Mouse (Mus musculus) kidney, postnatal 36 days (tissue): Measurements from ENCODE around the gene Egf.

Experiments
- DNase-seq, 2 experiments: peaks; one replicate each; pipeline ENCODE4 v3.0.0; 2021 to 2022; ENCODE audit warnings: mixed read lengths in 2 of 2

Gene Egf

DNA sequence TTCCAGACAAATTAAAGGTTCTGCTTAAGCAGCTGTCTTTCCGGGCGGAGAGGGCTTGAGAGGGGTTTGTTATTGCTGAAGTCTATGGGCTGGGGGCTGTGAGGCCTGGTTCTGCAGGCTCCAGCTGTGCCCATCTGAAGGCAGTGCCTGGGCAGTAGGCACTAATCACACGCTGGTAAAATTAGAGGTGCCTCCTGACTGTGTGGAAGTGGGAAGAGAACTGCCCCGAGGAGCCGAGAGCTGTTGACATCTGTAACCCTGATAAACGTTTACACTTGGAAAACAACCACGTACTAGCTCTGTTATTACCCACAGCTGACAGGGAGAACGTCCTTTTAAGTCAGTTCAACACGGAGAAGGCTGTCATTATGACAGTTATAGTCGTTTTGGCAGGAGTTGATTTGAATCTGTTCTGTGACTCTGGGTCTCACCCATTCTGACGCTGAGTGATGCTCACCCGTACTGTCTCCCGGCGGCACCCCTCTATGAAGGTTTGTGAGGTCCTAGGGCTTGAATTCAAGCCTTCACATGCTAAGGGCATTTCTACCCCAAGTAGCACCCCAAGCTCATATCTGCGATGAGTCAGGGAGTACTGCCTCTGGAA, 40.5 kb downstream of the Egf start:
- DNase-seq: no peak

DNA sequence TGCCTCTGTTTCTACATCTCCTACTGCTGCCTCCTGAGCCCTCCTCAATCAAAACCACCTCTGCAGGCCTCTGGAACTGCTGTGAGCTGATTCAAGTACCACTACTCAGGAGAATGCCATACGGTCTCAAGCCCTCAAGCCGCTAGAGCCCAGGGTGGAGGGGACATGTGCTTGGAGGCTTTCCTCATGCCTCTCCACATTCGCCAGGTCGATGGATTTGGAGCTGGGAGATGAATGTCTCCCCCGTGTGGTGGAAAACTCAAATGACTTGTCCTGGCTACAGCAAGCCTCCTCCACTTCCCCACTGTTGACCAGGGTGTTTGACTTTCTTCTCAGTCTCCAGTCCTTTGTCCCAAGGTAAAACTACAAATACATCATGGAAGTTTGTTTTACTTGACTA, 47.0 kb downstream of the Egf start:
- peak; percentile 35 to 71 for DNase-seq

DNA sequence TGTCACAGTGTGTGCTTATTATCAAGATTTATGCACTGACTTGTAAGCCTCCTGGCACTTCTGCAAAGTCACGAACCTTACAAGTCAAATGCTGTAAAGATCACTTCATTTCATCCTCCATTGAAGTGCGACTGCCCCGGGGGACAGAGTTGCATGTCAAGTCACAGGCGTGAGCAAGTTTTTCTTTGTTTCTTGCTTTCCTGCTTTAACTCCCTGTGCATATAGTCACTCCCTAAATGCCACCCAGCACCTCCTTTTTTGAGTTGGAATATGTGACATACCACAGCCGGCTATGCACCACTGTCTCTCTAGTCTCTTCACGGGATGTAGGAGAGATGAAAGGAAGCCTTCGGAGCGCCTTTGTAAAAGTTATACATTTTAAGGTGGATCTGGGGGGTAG, 56.2 kb downstream of the Egf start:
- DNase-seq: no peak

DNA sequence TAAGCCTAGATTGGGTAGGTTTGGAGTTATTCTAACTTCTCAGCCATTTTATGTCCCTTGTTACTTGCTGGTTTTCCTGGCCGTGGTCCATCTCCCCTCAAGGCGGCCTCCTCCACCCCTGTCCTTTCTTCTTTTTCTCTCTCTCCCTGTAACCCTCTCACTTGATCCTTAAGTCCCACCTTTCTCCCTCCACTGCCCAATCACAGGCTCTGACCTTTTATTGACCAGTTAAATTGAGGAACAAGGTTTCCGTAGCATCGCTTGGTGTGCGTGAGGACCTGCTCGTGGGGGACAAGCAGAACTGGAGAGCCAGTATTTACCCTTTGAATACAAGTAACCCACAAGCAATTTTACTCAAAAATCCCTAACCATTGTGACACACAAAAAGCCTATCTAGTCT, 56.8 kb downstream of the Egf start:
- no peak for DNase-seq

DNA sequence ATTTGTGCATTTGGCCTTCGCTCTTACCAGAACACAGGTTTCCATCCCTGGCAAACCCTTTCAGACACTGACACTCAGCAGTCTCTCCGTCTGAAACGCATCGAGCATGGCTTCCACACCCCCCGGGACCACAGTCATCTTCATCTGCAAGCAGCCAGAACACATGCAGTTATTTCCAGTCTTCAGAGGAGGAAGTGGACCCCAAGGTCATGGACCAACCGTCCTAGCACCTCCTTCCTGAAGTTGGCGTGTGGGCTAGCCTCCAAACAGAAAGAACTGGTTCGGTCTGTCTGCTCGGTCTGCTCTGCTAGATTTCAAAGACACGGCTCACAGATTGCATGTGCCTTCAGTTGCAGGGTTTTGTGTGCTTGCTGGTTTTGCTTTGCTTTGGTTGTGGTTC, 57.4 kb downstream of the Egf start:
- no peak for DNase-seq

DNA sequence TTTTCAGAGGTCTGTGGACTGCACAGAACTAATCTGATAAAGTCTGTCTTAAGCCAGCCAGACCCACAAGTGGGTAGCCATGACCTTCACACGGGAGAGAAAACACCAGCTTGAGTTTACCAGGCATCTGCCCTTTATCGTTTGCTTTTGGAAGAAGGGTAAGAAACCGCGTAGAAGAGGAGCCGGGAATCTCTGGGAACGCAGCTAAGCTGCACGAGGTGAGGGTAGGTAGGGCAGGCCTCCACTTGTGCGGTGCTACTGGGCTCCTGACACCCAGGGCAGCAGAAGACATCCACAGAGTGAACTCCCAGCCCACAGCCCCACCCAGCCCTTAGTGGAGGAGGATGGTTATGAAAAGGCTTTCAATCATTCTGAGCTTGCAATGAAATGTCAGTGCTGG, 59.2 kb downstream of the Egf start:
- no peak for DNase-seq

DNA sequence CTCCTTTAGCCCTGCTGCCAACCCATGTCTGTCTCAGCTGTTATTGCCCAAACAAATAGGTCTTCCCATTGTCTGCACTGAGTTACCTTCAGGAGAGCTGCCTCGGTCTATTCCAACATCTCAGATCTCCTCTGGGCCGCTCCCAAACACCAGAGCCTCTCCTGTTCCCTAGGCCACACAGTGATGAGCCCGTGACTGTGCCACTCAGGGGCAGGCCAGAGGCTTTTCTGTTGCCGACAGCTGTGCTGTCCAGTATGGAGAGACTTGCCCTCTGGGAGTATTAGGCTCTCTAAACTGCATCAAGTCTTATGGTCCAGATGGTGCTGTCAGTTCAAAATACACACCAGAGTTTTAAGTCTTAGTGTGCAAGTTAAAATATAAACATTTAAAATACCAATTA, 61.5 kb downstream of the Egf start:
- no peak for DNase-seq

DNA sequence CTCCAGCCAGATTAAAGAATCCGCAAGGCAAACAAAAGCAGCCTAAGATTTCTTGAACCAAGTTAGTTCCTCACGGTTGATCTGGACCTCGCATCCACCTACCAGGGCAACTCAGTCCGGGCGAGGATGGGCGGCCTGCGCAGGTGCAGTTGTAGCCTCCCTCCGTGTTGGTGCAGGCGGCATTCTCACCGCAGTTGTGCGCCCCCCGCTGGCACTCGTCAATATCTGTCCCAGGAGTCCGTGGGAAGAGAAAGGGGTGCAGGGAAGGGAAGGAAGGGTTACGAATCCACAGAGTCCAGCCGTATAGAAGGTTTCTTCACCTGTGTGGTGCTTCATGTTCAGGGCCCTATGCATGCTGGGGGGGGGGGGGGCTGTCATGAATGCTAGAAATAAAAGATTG, 62.3 kb downstream of the Egf start:
- no peak for DNase-seq

DNA sequence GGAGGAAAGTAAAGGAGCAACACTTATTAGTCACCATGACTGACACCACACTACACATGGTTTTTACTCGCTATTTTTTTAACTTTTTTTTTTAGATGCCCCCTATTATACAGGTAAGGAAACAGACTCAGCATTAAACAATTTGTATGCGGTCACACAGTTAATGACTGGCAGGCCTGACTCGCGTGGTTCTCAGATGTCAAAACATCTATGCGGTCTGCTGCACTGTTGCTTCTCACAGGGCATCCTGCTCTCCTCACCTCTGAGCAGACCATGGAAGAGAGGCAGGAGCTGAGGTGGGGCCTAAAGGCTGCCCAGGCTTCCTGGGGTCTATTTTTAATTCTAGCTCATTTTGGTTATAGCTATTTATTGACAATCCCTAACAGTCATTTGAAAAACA, 67.7 kb downstream of the Egf start:
- no peak for DNase-seq

DNA sequence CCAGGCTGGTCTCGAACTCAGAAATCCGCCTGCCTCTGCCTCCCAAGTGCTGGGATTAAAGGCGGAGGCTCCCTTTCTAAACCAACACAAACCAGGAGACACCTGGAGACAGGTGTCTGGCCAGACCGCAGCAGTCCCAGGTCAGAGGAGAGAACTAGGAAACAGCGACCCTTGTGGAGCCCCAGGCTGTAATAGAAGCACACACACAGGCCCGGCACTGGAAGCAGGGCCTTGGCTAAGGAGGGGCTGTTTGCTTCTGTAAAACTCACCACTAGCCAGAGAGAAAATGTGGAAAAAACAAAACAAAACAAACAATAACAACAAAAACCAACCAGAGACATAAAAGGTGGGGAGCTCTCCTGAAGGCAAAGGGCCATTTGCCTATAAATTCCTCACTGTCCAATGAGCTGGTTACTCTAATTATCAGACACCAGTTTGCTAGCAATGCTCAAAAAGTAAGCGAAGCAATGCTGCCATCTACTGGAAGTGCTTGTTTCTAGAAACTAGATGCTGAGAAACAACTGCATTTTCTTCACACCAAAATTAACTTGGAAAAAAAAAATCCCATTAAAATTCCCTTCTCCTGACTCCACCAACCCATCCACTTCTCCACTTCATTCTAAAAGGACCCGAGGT, 68.3 kb downstream of the Egf start:
- DNase-seq: peak; percentile 57 to 75

DNA sequence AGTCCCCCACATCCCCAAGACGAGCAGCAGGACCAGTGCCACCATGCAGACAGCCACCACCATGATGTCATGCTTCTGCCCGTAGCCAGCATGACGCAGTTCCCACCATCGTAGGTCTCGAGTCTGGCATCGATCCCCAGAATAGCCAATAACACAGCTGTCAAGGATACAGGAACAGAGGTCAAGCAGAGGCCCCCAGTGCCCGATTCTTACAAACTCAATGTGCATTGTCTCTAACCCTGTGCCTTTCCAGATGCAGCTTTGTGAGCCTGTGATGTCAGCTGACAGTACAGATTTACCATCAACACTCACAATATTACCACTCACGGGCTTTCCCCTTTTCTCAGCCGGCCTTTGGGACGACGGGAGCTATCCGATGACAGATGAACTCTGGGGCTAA, 68.9 kb downstream of the Egf start:
- no peak for DNase-seq

DNA sequence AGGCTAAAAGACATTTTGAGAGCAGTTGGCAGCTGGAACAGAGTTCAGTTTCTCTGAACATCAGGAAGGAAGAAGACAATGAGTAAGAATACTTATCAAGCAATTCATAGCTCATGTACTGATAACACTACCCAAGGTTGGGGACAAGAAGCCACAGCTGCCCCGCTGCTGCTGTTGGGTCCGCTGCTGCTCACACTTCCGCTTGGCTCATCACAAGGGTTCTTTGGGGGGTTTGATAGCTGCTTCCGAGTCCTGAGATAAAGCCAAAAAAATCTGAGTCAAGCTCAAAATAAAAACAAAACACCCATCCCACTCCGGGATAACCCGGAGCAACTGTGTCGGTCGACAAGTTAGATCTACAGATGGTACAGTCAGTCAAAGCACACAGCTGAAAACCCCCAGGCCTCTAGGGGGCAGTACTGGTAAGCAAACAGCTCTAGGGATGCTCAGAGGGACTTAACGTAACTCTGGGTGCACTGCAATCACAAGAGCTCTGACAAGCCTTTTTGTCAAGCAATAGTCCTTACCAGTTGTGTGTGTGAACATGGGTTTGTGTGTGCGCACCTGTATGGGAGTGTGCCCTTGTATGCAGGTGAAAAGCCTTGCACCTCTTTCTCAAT, 71.9 kb downstream of the Egf start:
- peak in 1 of 2 experiments; percentile 64 for DNase-seq

DNA sequence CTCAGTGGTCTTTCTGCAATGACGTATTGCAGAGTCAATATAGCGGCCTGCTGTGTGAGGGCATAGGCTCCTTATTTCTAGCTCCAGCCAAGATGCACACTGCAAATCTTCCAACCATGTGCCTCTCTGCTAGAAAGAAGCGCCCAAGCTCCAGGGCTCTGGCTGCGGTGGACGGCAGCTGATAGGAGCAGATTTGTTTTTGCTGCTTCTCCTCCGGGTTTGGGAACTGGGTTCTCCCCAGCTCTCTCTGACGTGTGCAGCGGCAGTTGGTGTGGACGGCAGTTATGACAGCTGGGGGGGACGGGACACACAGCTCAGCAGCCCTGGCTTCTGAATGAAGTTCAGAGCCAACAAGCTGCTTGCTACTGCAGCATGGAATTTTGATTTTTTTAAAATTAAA, 72.7 kb downstream of the Egf start:
- DNase-seq: no peak

DNA sequence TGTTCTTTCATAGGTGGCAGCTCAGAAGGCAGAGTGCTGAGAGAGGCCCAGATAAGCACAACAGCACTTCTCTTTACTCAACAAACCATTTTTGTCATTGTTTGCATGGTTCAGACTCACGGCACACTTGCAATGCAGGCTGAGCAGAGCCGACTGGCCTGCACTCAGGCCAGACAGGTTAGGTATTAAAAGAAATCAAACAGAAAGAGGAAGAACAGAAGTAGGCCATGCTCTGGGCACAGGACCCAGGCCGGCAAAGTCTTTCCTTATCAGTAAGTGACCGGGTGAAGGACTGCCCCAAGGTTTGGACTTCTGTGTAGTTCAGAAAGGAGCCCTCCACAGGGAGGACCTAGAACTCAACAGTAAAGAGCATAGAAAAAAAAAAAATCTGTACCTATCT, 73.3 kb downstream of the Egf start:
- no peak for DNase-seq

DNA sequence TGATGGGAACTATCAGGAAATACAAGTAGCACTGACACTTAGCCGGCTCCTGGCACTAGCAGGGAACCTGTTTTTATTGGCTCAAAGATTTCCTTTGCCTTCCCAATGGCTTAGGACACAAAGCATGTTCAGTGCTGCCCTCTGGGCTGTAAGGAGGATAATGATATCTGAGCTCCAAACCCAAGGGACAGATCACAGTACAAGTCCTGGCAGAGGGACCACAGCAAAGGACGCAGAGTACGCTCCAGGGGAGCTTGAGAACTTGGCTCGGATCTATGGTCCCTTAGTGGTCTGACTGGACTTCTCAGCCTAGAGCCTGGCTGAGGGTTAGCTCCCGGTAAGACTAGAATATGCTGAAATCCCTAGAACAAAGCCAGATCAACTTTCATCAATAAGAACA, 74.9 kb downstream of the Egf start:
- DNase-seq: no peak

DNA sequence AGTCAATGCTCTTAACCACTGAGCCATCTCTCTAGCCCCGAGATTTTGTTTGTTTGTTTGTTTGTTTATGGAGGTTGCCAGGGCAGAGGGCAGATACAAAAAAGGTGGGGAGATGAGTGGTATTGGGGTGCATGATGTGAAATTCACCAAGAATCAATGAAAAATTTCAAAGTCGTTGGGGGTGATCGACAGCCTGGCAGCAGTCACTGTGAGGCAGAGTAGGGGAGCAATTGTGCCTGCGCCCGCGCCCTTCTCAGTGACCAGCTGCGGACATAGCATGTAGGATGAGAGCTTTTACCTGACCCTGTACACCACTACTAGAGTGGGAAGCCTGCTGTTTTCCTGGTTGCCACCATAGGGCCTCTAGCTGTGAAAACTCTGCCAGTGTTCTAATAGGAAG, 79.2 kb downstream of the Egf start:
- DNase-seq: no peak

DNA sequence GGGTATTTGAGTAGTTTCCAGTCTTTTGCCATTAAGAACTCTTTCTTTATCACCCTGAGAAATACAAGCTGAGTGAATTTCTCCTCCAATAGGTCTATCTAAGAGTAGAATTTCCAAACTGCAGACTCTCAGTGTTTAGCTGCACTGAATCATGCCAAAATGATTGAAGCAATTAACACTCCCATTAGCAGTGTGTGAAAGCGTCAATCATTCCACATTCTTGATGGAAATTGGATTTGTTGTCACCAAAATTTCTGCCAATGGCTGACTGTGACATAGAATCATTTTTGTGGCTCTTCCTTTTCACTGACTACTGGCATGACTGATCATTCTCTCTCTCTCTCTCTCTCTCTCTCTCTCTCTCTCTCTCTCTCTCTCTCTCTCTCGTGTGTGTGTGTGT, 91.2 kb downstream of the Egf start:
- no peak for DNase-seq

DNA sequence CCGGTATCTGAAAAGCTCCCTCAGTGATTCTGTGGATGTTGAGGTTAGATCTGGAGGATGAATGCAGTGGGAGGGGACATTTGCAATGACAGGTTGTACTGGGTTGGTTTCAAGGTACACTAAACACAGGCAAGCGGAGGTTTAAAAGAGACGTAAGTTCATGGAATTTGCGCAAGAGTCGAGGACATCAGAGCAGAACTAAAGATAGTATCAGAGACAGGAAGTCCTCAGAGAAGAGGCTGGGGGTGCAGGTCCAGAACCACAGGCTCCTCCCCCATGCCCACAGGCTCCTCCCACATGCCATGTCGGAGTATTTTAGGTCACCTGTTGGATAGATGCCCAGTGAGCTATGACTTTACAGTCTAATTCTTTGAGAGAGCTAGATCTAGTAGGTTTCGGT, 96.3 kb downstream of the Egf start:
- no peak for DNase-seq

DNA sequence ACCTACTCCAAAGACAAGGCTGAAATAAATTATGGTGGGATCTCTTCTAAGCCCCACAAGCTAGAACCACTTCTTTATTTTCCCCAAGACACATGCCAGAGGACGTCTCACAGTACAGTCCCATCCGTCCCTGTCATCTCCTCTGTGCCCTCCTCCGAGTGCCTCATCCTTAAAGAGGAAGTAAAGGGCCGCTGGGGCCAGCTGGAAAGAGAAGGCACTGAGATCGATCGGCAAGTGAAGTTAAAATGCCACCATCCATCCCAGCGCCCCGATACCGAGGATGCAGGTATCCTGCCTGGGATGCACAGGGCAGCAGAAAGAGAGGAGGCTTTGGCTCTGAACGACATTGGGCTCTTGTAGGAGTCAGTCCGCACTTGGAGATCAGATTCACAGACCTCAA, 97.3 kb downstream of the Egf start:
- no peak for DNase-seq

DNA sequence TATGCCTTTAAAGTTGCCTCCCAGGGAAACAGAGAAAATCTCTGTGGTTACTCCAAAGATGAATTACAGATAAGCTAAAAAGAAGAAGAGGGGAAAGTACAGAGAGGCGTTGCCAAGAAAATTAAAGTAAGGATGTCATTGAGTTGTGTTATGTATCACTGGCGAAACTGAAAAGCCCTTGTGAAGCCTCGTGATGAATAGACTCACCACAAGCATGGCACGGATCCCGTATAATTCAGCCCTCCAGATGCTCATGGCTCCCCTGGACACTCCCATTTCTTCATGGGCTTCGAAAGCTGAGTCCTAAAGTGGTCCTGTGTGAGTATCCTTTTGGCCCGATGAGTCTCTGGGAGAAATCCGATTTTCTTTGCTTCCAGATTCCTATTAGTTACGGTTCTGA, 97.9 kb downstream of the Egf start:
- no peak for DNase-seq

DNA sequence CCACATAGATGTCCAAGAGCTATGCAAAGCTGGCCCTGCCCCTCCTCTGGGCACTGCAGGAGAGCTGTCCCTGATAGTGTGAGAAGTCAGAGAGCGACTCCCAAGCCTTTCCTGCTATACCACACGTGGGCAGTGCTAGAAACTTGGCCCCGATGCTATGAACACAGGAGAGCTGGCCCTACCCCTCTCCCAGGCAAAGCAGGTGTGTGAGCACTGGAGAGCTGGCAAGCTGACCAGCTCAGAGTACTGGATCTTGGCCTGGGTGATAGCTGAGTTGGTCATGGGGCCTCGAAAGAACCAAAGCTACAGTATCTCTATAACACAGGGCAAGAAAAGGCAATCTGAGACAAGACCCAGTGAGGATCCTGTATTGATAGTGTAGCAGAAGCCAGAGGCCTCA, 98.6 kb downstream of the Egf start:
- DNase-seq: no peak

DNA sequence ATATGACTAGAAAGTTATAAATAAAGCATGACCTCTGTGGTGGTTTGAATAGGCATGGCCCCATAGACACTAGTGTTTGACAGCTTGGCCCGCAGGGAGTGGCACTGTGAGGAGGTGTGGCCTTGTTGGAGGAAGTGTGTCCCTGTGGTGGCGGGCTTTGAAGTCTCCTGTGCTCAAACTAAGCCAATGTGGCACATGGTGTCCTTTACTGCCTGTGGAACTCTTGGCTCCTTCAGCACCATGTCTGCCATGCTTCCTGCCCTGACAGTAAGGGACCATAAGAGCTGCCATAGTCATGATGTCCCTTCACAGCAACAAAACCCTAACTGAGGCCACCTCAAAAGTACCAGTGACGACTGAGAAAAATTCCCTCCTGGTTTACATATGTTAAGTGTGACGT, 102.6 kb downstream of the Egf start:
- no peak for DNase-seq

DNA sequence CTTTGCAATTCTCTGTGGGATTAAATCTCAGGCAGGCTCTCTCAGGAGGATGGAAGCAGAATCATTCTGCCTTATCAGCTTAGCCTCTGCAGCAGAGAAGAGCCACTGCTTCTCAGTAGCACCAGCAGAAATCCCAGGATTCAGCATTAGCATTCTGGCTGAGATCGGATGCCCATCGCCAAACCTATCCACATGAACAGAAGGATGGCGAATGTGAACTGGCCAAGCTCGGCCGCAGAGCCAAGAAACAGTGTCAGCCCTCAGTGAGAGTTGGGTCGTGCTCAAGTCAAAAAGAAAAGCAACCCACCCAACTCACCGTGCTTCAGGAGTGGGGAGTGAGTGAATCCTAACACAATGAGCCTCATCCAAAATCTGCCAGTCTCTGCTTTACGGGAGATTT, 103.4 kb downstream of the Egf start:
- DNase-seq: no peak

DNA sequence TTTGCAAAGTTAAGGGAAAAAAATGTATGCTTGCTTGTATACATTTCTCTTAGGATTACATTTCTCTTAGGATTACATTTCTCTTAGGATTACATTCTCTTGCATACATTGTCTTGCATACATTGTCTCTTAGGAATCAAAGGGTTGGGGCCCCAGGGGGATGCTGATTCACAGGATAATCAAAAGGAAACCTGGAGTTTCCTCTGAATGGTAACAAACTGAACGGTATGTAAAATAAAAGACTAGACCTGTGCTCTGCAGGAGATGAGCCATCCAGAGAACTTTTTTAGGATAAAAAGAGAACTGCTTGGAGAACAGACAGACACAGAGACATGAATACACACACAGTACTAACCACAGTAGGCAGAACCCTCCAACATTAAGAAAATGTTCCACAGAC, 104.2 kb downstream of the Egf start:
- no peak for DNase-seq

DNA sequence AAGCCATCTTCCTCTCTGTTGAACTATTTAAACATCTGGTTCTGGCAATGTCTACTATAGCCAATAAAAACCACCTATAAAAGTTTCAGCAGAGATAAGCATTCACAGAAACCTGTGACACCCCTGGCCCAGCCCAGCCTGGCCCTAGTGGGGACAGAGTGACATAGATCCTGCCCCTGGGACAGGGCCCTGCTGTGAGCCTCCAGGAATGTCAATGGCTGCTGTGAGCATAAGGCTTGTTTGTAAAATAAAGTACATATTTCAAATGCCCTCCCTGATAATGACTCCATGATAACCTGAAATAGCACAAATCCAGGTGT, 104.9 kb downstream of the Egf start:
- no peak for DNase-seq
